Mouse (Mus musculus) stomach, postnatal 0 days (tissue): ENCODE data around the gene Npr3.

Experiments used
- CTCF ChIP-seq: IDR thresholded peaks from 2 replicates; pipeline ENCODE4 v1.5.1; 2016; ENCODE audit warnings: antibody characterized with exemption, low read depth, mild to moderate bottlenecking, moderate library complexity
- EP300 ChIP-seq: optimal IDR thresholded peaks from 2 replicates; pipeline ENCODE3; 2016; ENCODE audit warnings: antibody characterized with exemption

DNA sequence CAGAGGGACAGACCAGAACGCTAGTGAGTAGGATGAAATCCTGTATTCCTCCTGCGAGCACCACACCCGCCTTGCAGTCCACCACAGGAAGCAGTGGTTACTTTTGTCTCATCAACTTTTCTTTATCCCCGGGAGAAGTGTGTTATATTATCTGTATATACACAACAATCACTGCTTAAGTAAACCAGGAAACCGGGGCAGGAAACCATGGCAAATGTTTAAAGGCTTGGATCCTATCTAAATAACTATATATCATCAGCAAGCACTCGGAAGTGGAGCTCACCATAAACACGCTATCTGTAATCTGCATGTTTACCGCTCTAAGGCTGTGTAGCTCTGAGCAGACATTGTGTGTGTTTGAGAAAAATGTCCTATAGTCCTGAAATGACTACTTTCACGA lies 13.1 kb downstream of the Npr3 start:
- TF ChIP-seq CTCF (no peak), EP300 (no peak)
